Comparison of ENCODE assay signal across 19 mouse cellular contexts in genomic region chr3:117480131-117480530, GRCm38 (mm10).
DNase-seq lines count a peak whose midpoint lies in the region; ATAC-seq lines count a peak whose summit lies in the region.
"Had no signal": no experiment of that assay in that cellular context is flagged by ENCODE, and none has a peak within 500 bp of the region (broad histone marks: within the 10 kb centered on the region; RNA-seq: fewer than 3 reads in every experiment).

No protein-coding gene starts in this region.

- H3K9ac ChIP-seq in forebrain, embryonic 12.5 days: no peak overlapping the region
- H3K9ac ChIP-seq: heart, embryonic 12.5 days; hindbrain, embryonic 14.5 days had no signal

- H3K36me3 ChIP-seq in forebrain, embryonic 12.5 days (replicated peaks): no peaks in the 10 kb centered on the region
- H3K36me3 ChIP-seq: embryonic facial prominence, embryonic 10.5 days; G1E; heart, embryonic 12.5 days; hindbrain, embryonic 10.5 days had no signal

- H3K4me2 ChIP-seq in forebrain, embryonic 12.5 days: no peak overlapping the region
- H3K4me2 ChIP-seq: heart, embryonic 12.5 days; hindbrain, embryonic 14.5 days had no signal

- H3K27ac ChIP-seq in forebrain, embryonic 12.5 days: no peak overlapping the region
- H3K27ac ChIP-seq: embryonic facial prominence, embryonic 10.5 days; gastrocnemius, adult 2 months; hindbrain, embryonic 10.5 days; hindbrain, embryonic 14.5 days had no signal

- no peaks in the 10 kb centered on the region for H3K4me1 ChIP-seq in forebrain, embryonic 12.5 days
- H3K4me1 ChIP-seq: embryonic facial prominence, embryonic 10.5 days; heart, embryonic 12.5 days; hindbrain, embryonic 10.5 days had no signal

- no peaks in the 10 kb centered on the region for H3K27me3 ChIP-seq in forebrain, embryonic 12.5 days
- H3K27me3 ChIP-seq: heart, embryonic 12.5 days had no signal

- WGBS in forebrain, embryonic 12.5 days: 83% methylated on average over 3 of the region's 3 CpGs

- intact Hi-C loops in left cerebral cortex, postnatal 14 days (cut with DNase I): no loop called here

- no peaks in the 10 kb centered on the region for H3K9me3 ChIP-seq in forebrain, embryonic 12.5 days
- H3K9me3 ChIP-seq: embryonic facial prominence, embryonic 10.5 days; heart, embryonic 12.5 days; hindbrain, embryonic 10.5 days had no signal

- no peak for DNase-seq in frontal cortex, postnatal 14 days (ENCODE audit: low spot score in 2 of 2)
- peak; percentile 13 to 52 for DNase-seq in left cerebral cortex, postnatal 14 days (ENCODE audit: low spot score in 2 of 2)
- no peak for DNase-seq in left cerebral cortex, adult 11 months (ENCODE audit: low spot score)
- peak; percentile 4 for DNase-seq in Muller cell, postnatal 12 days (ENCODE audit: inconsistent ontology term)
- peak; percentile 12 to 36 for DNase-seq in right cerebral cortex, postnatal 36 days (ENCODE audit: low spot score in 2 of 2)
- DNase-seq in thymus, postnatal 25 days: no peak
- DNase-seq: adrenal gland, postnatal 14 days; cerebellum, adult 2 months; cerebellum, postnatal 10 days; gastrocnemius, adult 2 months; gastrocnemius, postnatal 25 days had no signal

- no peak overlapping the region for H3K4me3 ChIP-seq in forebrain, embryonic 12.5 days (replicated peaks)
- H3K4me3 ChIP-seq: embryonic facial prominence, embryonic 10.5 days; gastrocnemius, adult 2 months; heart, embryonic 12.5 days; hindbrain, embryonic 10.5 days had no signal

- ATAC-seq in frontal cortex, adult (ENCODE audit: low TSS enrichment): peak; percentile 99
- no peak for ATAC-seq in forebrain, embryonic 12.5 days (ENCODE audit: low FRiP score)
- ATAC-seq: forebrain, embryonic 14.5 days had no signal

Comparison
In these comparisons a context has a peak if more than half of its experiments do, and no peak if none do; other contexts are left out.
1. DNase-seq: peak in left cerebral cortex, postnatal 14 days (2 of 2), Muller cell, postnatal 12 days (single experiment) and right cerebral cortex, postnatal 36 days (2 of 2); none in frontal cortex, postnatal 14 days (0 of 2), left cerebral cortex, adult 11 months (single experiment) and thymus, postnatal 25 days (single experiment).